Mouse (Mus musculus) small intestine, adult 2 months (tissue): Measurements from ENCODE around the gene Itpripl2.

Experiments
- CTCF ChIP-seq: fragments of 200-500 bp; IDR thresholded peaks from 2 replicates; pipeline ENCODE4 v1.5.1; 2012; ENCODE audit warnings: low read depth, mild to moderate bottlenecking, control low read depth, inconsistent platforms, low read length, moderate library complexity, mixed read lengths; ENCODE audit not compliant: insufficient replicate concordance, insufficient read length; ENCODE audit errors: extremely low read depth
- POLR2A ChIP-seq: fragments of 200-500 bp; IDR thresholded peaks from 2 replicates; pipeline ENCODE4 v1.6.1; 2012; ENCODE audit warnings: low read depth, mild to moderate bottlenecking, control low read depth, inconsistent platforms, low read length, moderate library complexity

GRCm38 (mm10) chr7:118498984-118499783, 7.4 kb upstream of the Itpripl2 start:
- TF ChIP-seq CTCF (no peak), POLR2A (no peak)
